Mouse (Mus musculus): Measurements from ENCODE around the gene Ptx4. TPM values are rescaled to one million over a fixed set of nuclear protein-coding genes. Genes with fewer than 3 reads are reported as not detected.
"Not testable (repeated sequence)": the region's sequence is repeated elsewhere in the genome, so short reads cannot be mapped to it uniquely, and the experiment has no call there.

The Ptx4 gene
- polyA plus RNA-seq, 1 experiment, result 0.12 TPM

GRCm38 (mm10) chr17:25112423-25112810, 8.1 kb upstream of the Ptx4 start:
- Histone ChIP-seq H3K9me3 (no peaks in the 10 kb centered on the region), H3K4me1 (peaks cover 59% of the 10 kb centered on the region), H3K36me3 (replicated peaks; ENCODE audit: low read length) (peaks cover 66% of the 10 kb centered on the region), H3K27me3 (replicated peaks) (no peaks in the 10 kb centered on the region), H3K4me3 (replicated peaks) (no peak overlapping the region)
- TF ChIP-seq GATA1 (IDR thresholded peaks at IDR 0.05; ENCODE audit: borderline replicate concordance, low read length) (no peak), FLI1 (IDR thresholded peaks at IDR 0.05; ENCODE audit: low read length) (no peak)

- TF ChIP-seq FLI1 (IDR thresholded peaks at IDR 0.05; ENCODE audit: low read length) (no peak), GATA1 (IDR thresholded peaks at IDR 0.05; ENCODE audit: borderline replicate concordance, low read length) (no peak)
- Histone ChIP-seq H3K27me3 (replicated peaks) (peaks cover 4% of the 10 kb centered on the region), H3K4me3 (replicated peaks) (peak overlapping the region; percentile 98), H3K4me1 (peaks cover 61% of the 10 kb centered on the region), H3K36me3 (replicated peaks; ENCODE audit: low read length) (peaks cover 41% of the 10 kb centered on the region), H3K9me3 (no peaks in the 10 kb centered on the region)
These were observed 5.5 kb upstream of the Ptx4 start for GRCm38 (mm10) chr17:25114908-25115645.

DNA sequence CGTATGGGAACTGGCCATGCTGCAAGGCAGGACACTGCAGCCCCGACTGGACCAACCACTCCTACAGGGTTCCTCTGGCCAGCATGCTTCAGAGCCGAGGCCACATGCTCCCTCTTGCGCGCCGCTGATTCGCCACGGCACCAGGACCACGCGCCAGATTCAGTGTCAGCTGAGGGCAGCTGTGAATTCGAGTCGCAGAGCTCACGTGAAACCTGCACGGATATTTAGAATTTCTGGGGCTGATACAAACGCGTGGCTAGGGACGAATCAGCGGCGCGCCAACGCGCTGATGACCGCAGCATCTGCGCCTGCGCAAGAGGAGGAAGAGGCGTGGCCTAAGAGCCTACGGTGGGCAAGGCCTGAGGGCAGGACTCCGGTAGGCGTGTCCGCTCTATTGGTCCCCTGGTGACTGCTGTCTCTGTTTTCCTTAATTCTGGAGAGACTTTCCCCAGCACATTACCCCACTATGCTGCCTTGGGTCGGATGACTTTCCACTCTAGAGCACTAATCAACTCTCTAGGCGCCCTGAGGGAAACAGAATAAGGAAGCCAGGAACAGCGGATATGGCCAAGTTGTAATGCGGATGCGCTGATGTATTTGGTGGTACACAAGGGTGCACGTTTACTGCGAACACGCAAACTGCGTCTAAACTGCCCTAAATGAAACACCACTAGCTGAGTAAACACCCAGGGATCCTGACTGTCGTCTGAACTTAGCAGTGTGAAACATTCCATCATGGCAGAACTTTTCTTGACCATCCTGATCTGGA, 4.7 kb upstream of the Ptx4 start, which contains the start of gene Telo2:
Gene Telo2, minus strand, starts transcription at position 304 of the 769 bp plus-strand sequence.
- peaks cover 34% of the 10 kb centered on the region for H3K36me3 ChIP-seq (replicated peaks; ENCODE audit: low read length)
- no peaks in the 10 kb centered on the region for H3K9me3 ChIP-seq
- TF ChIP-seq GATA1 (IDR thresholded peaks at IDR 0.05; ENCODE audit: borderline replicate concordance, low read length), result no peak
- no peak for TF ChIP-seq FLI1 (IDR thresholded peaks at IDR 0.05; ENCODE audit: low read length)
- H3K4me3 ChIP-seq (replicated peaks), result peak within 1 kb of the TSS; percentile 98
- H3K27me3 ChIP-seq (replicated peaks), result peaks cover 11% of the 10 kb centered on the region
- peaks cover 65% of the 10 kb centered on the region for H3K4me1 ChIP-seq

- H3K4me1 ChIP-seq, result peaks cover 56% of the 10 kb centered on the region
- no peaks in the 10 kb centered on the region for H3K9me3 ChIP-seq
- TF ChIP-seq FLI1 (IDR thresholded peaks at IDR 0.05; ENCODE audit: low read length) (no peak), GATA1 (IDR thresholded peaks at IDR 0.05; ENCODE audit: borderline replicate concordance, low read length) (no peak)
- H3K27me3 ChIP-seq (replicated peaks), result peaks cover 24% of the 10 kb centered on the region
- no peak overlapping the region for H3K4me3 ChIP-seq (replicated peaks)
- peaks cover 19% of the 10 kb centered on the region for H3K36me3 ChIP-seq (replicated peaks; ENCODE audit: low read length)
These were observed 3.3 kb upstream of the Ptx4 start for GRCm38 (mm10) chr17:25117263-25117662.

DNA sequence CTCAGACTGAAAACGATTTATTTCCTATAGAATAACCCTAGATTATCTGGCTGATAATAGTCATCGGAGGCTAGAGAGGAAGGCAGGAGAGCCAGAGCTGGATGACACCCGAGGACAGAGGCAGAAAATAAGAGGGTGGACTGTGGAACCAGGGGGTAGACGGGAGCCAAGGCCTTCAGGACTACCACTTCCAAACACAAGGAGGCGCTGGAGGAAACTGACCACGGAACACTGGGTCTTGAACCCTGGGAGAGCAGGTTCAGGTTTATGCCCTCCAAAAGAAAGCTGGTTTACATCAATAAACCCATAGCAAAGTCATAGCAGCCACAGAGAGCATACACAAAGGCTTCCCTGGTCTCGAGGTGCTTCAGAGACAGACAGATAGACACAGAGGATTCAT, 3.4 kb downstream of the Ptx4 start:
- Histone ChIP-seq H3K4me3 (replicated peaks) (no peak overlapping the region), H3K27me3 (replicated peaks) (peaks cover 42% of the 10 kb centered on the region), H3K4me1 (peaks cover 26% of the 10 kb centered on the region), H3K36me3 (replicated peaks; ENCODE audit: low read length) (no peaks in the 10 kb centered on the region), H3K9me3 (no peaks in the 10 kb centered on the region)
- TF ChIP-seq GATA1 (IDR thresholded peaks at IDR 0.05; ENCODE audit: borderline replicate concordance, low read length), result no peak
- no peak for TF ChIP-seq FLI1 (IDR thresholded peaks at IDR 0.05; ENCODE audit: low read length)

- H3K36me3 ChIP-seq (replicated peaks; ENCODE audit: low read length); H3K9me3 ChIP-seq; H3K4me3 ChIP-seq (replicated peaks): not testable (repeated sequence)
- Histone ChIP-seq H3K4me1 (peaks cover 22% of the 10 kb centered on the region), H3K27me3 (replicated peaks) (peaks cover 36% of the 10 kb centered on the region)
These were observed 5.0 kb downstream of the Ptx4 start for GRCm38 (mm10) chr17:25125442-25126060.

DNA sequence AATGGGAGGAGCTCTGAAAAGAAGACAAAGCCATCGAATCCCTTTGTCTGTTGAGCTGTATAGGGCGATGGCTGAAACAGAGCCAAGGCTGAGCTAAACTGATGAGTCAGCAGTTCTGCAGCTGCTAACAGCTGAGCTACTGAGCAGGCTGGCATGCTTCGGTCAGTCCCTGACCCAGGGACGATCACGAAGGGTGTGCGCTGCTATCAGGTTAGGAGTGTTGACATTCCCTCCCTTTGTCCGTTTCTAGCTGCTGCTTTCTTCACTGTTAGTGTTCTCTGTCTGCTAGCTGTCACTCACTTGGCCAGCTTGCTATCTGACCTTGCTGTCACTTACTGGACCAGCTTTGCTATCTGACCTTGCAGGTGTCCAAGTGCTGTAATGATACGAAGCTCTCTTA, 6.5 kb downstream of the Ptx4 start:
- H3K4me3 ChIP-seq (replicated peaks), result peak overlapping the region; percentile 84
- peaks cover 22% of the 10 kb centered on the region for H3K4me1 ChIP-seq
- no peaks in the 10 kb centered on the region for H3K36me3 ChIP-seq (replicated peaks; ENCODE audit: low read length)
- no peak for TF ChIP-seq GATA1 (IDR thresholded peaks at IDR 0.05; ENCODE audit: borderline replicate concordance, low read length)
- TF ChIP-seq FLI1 (IDR thresholded peaks at IDR 0.05; ENCODE audit: low read length), result no peak
- H3K27me3 ChIP-seq (replicated peaks), result peaks cover 22% of the 10 kb centered on the region
- no peaks in the 10 kb centered on the region for H3K9me3 ChIP-seq

DNA sequence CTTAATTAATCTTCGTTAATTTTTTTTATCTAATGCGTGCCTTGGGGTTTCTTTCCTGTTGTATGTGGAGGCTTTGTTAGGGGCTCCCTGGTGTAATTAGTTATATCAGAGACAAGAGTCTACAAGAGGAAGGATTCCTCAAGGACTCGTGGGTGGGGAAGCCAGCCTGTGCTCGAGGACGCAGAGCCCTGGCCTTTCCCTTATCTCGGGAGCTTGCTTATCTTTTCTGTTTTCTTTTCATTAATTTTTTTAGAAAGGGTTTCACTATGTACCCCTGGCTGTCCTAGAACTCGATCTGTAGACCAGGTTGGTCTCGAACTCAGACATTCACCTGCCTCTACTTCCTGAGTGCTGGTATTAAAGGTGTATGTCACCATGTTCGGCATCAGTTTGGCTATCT, 7.1 kb downstream of the Ptx4 start:
- Histone ChIP-seq H3K27me3 (replicated peaks) (peaks cover 17% of the 10 kb centered on the region), H3K4me3 (replicated peaks) (no peak overlapping the region), H3K9me3 (no peaks in the 10 kb centered on the region), H3K36me3 (replicated peaks; ENCODE audit: low read length) (no peaks in the 10 kb centered on the region), H3K4me1 (peaks cover 22% of the 10 kb centered on the region)
- TF ChIP-seq GATA1 (IDR thresholded peaks at IDR 0.05; ENCODE audit: borderline replicate concordance, low read length) (no peak), FLI1 (IDR thresholded peaks at IDR 0.05; ENCODE audit: low read length) (no peak)

DNA sequence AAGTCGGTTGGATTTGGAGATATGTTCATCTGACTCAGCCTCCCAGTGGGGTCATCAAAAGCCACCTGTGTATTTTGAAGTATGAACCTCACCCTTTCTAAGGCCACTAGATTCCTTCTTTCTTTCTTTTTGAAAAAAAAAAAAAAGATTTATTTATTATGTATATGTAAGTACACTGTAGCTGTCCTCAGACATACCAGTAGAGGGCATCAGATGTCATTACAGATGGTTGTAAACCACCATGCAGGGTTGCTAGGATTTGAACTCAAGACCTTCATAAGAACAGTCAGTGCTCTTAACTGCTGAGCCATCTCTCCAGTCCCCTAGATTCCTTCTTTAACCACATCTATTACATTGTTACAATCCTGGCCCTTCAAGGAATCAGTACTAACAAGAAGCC, 9.5 kb downstream of the Ptx4 start:
- Histone ChIP-seq H3K36me3 (replicated peaks; ENCODE audit: low read length) (no peaks in the 10 kb centered on the region), H3K9me3 (no peaks in the 10 kb centered on the region), H3K4me1 (peaks cover 23% of the 10 kb centered on the region), H3K27me3 (replicated peaks) (peaks cover 2% of the 10 kb centered on the region), H3K4me3 (replicated peaks) (no peak overlapping the region)
- no peak for TF ChIP-seq GATA1 (IDR thresholded peaks at IDR 0.05; ENCODE audit: borderline replicate concordance, low read length)
- TF ChIP-seq FLI1 (IDR thresholded peaks at IDR 0.05; ENCODE audit: low read length), result no peak

GRCm38 (mm10) chr17:25133275-25133698, 12.7 kb downstream of the Ptx4 start, which contains the start of gene Clcn7:
Gene Clcn7 (plus strand): TSS chr17:25133391.
- peaks cover 40% of the 10 kb centered on the region for H3K4me1 ChIP-seq
- H3K27me3 ChIP-seq (replicated peaks), result peaks cover 2% of the 10 kb centered on the region
- TF ChIP-seq GATA1 (IDR thresholded peaks at IDR 0.05; ENCODE audit: borderline replicate concordance, low read length) (no peak), FLI1 (IDR thresholded peaks at IDR 0.05; ENCODE audit: low read length) (no peak)
- peaks cover 20% of the 10 kb centered on the region for H3K36me3 ChIP-seq (replicated peaks; ENCODE audit: low read length)
- H3K9me3 ChIP-seq, result no peaks in the 10 kb centered on the region
- H3K4me3 ChIP-seq (replicated peaks), result peak within 1 kb of the TSS; percentile 96

Measured in megakaryocyte, embryonic 14.5 days (primary cell).